Mouse (Mus musculus) neural tube, embryonic 11.5 days (tissue): ENCODE data around the gene Ubxn4. TPM values are rescaled to one million over a fixed set of nuclear protein-coding genes. Genes with fewer than 3 reads are reported as not detected.
"Not testable (repeated sequence)": the region's sequence is repeated elsewhere in the genome, so short reads cannot be mapped to it uniquely, and the experiment has no call there.

Experiments used
- ATAC-seq: fragments of 200-750 bp; cut with Nextera tagmentation; 2 replicates; pipeline ENCODE4 v1.8.0; 2017; ENCODE audit warnings: moderate number of reproducible peaks, mild to moderate bottlenecking, moderate TSS enrichment, moderate library complexity; ENCODE audit not compliant: insufficient read depth, low FRiP score, low TSS enrichment
- DNase-seq: peaks from one replicate; pipeline ENCODE4 v3.0.0-alpha.2; 2015; ENCODE audit warnings: low spot score
- H3K27ac ChIP-seq: fragments of 300-500 bp; sonication (generic); 2 replicates; pipeline ENCODE4 v1.5.1; 2014; ENCODE audit warnings: low read depth, mild to moderate bottlenecking, low read length
- H3K27me3 ChIP-seq: fragments of 300-500 bp; sonication (generic); 2 replicates; pipeline ENCODE4 v1.6.1; 2014; ENCODE audit warnings: mild to moderate bottlenecking, low read length, mixed read lengths; ENCODE audit not compliant: control insufficient read depth, insufficient read depth
- H3K36me3 ChIP-seq: fragments of 300-500 bp; sonication (generic); 2 replicates; pipeline ENCODE4 v1.6.1; 2014; ENCODE audit warnings: mild to moderate bottlenecking, low read length, moderate library complexity, mixed read lengths; ENCODE audit not compliant: control insufficient read depth, insufficient read depth
- H3K4me1 ChIP-seq: fragments of 300-500 bp; sonication (generic); 2 replicates; pipeline ENCODE4 v1.6.1; 2014; ENCODE audit warnings: low read length, mixed read lengths; ENCODE audit not compliant: control insufficient read depth, insufficient read depth
- H3K4me2 ChIP-seq: fragments of 300-500 bp; sonication (generic); 2 replicates; pipeline ENCODE4 v1.6.1; 2014; ENCODE audit warnings: low read depth, mild to moderate bottlenecking, moderate library complexity
- H3K4me3 ChIP-seq: fragments of 300-500 bp; sonication (generic); 2 replicates; pipeline ENCODE4 v1.5.1; 2014; ENCODE audit warnings: low read depth, low read length
- H3K9ac ChIP-seq: fragments of 300-500 bp; sonication (generic); 2 replicates; pipeline ENCODE4 v1.6.1; 2014; ENCODE audit warnings: mild to moderate bottlenecking, low read length
- H3K9me3 ChIP-seq: fragments of 300-500 bp; sonication (generic); 2 replicates; pipeline ENCODE4 v1.6.1; 2016; ENCODE audit warnings: low read length; ENCODE audit not compliant: control insufficient read depth
- WGBS: fragments of 180-500 bp; shearing (Covaris S2); extraction: QIAGEN DNeasy Blood & Tissue Kit; methylation state at CpG from one replicate; pipeline ENCODE4 v1.1.7; 2014; 5-methylcytosine and 5-hydroxymethylcytosine counted together
- polyA plus RNA-seq: library from polyadenylated mRNA; unstranded; fragments of >200 nt; fragmentation: Nextera tagmentation; extraction: Ambion mirVana; gene quantifications from 2 replicates; pipeline ENCODE4 v1.2.1, GENCODE M21; 2014

Gene Ubxn4
- polyA plus RNA-seq, 1 experiment from 2014 or later = 56.5 TPM

DNA sequence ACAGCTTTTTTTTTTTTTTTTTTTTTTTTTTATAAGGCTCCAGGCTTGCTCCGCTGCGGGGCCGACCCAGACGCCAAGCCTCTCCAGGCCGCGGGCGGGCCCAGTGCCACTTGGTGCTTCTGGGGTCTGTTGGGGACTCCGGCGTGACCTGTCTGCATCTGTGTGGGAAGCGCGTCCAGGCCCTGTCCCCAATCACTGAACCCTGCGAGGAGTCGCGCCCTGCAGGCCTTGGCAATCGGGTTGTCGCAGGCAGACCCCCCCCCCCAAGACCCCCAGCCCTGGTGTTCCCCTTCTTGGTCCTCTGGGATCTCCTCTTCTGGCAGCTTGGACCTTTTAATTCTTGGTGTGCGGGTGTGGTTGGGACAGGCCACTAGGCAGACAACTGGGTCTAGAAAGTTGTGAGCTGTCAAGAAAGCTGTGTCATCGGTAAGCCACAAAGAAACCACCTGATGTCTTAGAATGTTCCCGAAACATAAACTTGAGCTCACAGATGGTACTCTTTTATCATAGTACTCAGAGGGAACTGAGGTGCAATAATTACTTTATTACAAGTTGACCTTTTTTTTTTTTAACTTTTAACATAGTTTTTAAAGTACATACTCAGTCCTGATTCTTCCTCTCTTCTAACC lies 1.1 kb downstream of the Ubxn4 start:
- DNase-seq (no peak), ATAC-seq (peak; percentile 54)
- no peaks in the 10 kb centered on the region for H3K36me3 ChIP-seq
- no peaks in the 10 kb centered on the region for H3K27me3 ChIP-seq
- H3K27ac ChIP-seq = peak overlapping the region; percentile 80
- no peaks in the 10 kb centered on the region for H3K9me3 ChIP-seq
- peak overlapping the region; percentile 67 for H3K4me2 ChIP-seq
- H3K4me3 ChIP-seq = peak overlapping the region; percentile 69
- WGBS = 3% methylated on average over 19 of the region's 19 CpGs
- 0 out of 2 replicates have a peak, but pooled peaks cover 3% of the 10 kb centered on the region for H3K4me1 ChIP-seq
- peak overlapping the region; percentile 82 for H3K9ac ChIP-seq

DNA sequence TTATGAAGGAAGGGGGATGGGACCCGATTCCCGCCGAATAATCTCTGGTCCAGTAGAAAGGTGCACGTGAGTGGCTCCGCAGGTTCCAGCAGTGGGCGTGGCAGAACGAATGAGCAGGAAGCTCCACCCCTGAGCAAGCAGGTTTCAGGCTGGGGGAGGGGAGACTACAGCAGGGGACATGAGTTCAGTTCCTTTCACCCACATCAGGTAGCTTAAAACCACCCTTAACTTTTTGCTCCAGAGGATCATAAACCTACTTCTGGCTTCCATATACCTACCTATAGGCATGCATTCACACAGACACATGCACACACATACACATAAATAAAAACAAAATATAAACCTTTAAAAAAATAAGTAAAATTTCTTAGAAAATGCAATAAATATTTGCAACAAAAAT lies 23.3 kb downstream of the Ubxn4 start:
- H3K4me3 ChIP-seq = not testable (repeated sequence)
- WGBS = 83% methylated on average over 7 of the region's 7 CpGs

DNA sequence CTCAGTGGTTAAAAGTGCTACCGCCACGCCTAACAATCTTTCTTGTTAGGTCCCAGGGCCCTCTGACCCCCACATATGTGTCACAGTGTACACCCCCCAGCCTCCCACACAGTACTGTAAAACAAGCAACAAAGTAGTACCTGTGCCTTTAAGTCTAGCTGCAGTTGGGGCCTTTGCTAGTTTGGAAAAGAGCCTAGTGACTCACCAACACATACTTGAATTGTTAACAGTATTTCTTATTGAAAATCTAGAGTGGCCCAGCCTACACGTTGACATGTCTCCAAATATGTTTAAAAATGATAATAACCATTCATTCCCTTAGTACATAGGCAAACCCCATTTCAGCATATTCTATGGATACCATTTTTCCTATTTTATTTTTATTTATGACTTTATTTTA lies 27.0 kb downstream of the Ubxn4 start:
- no peak overlapping the region for H3K4me3 ChIP-seq
- no peaks in the 10 kb centered on the region for H3K9me3 ChIP-seq
- no peak for ATAC-seq
- no peaks in the 10 kb centered on the region for H3K4me1 ChIP-seq
- peaks cover 15% of the 10 kb centered on the region for H3K36me3 ChIP-seq
- 97% methylated on average over 3 of the region's 3 CpGs for WGBS
- H3K9ac ChIP-seq = no peak overlapping the region
- H3K4me2 ChIP-seq = no peak overlapping the region
- H3K27me3 ChIP-seq = no peaks in the 10 kb centered on the region
- no peak overlapping the region for H3K27ac ChIP-seq
- DNase-seq = no peak

More for the DNA sequence above, 23.3 kb downstream of the Ubxn4 start:
- not testable (repeated sequence) for H3K9me3 ChIP-seq, H3K27ac ChIP-seq, ATAC-seq, DNase-seq, H3K4me2 ChIP-seq, H3K9ac ChIP-seq, H3K4me1 ChIP-seq, H3K27me3 ChIP-seq
- H3K36me3 ChIP-seq = peaks cover 11% of the 10 kb centered on the region

DNA sequence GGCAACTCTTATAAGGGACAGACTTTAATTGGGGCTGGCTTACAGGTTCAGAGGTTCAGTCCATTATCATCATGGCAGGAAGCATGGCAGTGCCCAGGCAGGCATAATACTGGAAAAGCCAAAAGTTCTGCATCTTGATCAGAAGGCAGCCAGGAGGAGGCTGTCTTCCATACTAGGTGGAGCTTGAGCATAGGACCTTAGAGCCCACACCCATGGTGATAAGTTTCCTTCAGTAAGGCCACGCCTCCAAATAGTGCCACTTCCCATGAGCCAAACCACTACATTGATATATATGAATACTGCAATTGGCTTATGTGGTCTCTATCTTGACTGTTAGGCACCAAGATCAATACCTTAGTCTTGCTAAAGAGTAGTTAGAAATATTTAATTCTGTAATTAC lies 32.1 kb downstream of the Ubxn4 start:
- WGBS = 92% methylated on average over 1 of the region's 1 CpGs
- Histone ChIP-seq H3K9me3 (no peaks in the 10 kb centered on the region), H3K36me3 (peaks cover 11% of the 10 kb centered on the region; the same call in 1 of the 2 replicates), H3K27ac (no peak overlapping the region), H3K9ac (no peak overlapping the region), H3K4me1 (no peaks in the 10 kb centered on the region), H3K4me2 (no peak overlapping the region), H3K4me3 (no peak overlapping the region), H3K27me3 (no peaks in the 10 kb centered on the region)
- no peak for ATAC-seq
- DNase-seq = no peak

DNA sequence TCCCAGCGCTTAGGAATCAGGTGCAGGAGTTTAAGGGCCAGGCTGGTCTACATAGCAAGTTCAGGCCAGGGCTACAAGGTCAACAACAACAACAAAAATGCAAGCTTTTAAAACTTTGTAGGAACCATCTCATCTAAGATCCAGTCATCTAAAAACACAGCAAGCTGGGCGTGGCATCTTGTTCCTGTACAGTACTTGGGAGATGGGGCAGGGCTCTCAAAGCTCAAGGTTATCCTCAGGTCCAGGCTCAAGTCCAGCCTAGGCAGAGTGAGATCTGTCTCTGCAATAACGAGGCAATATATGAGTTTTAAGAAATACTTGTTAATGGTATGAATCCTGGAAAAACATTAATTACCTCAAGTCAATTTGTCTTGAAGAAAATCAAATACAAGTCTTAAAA lies 34.8 kb downstream of the Ubxn4 start:
- Histone ChIP-seq H3K36me3 (peaks cover 8% of the 10 kb centered on the region; the same call in 1 of the 2 replicates), H3K9ac (no peak overlapping the region), H3K4me1 (no peaks in the 10 kb centered on the region), H3K27me3 (no peaks in the 10 kb centered on the region), H3K9me3 (no peaks in the 10 kb centered on the region), H3K4me2 (no peak overlapping the region), H3K27ac (no peak overlapping the region), H3K4me3 (no peak overlapping the region)
- DNase-seq = no peak
- ATAC-seq = no peak
- WGBS = 94% methylated on average over 3 of the region's 3 CpGs

DNA sequence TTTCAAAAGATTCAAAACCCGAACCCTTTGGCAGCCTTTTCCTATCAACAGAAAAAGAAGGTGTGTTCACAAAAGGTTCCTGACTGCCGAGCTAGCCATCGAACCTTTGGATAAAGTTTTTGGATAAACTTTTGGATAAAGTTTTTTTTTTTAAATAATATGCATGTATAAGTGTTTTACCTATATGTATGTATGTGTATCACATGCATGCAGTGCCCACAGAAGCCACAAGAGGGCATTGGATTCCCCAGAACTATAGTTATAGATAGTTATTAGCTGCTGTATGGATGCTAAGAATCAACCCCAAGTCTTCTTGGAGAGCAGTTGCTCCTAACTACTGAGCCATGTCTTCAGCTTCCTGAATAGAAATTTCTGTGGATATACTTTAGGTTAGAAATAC lies 38.0 kb downstream of the Ubxn4 start:
- Histone ChIP-seq H3K4me2 (no peak overlapping the region), H3K9ac (no peak overlapping the region), H3K27ac (no peak overlapping the region), H3K4me3 (no peak overlapping the region), H3K9me3 (no peaks in the 10 kb centered on the region), H3K36me3 (peaks cover 6% of the 10 kb centered on the region; the same call in 1 of the 2 replicates), H3K4me1 (no peaks in the 10 kb centered on the region), H3K27me3 (no peaks in the 10 kb centered on the region)
- WGBS = 96% methylated on average over 3 of the region's 3 CpGs
- DNase-seq = no peak
- ATAC-seq = no peak

DNA sequence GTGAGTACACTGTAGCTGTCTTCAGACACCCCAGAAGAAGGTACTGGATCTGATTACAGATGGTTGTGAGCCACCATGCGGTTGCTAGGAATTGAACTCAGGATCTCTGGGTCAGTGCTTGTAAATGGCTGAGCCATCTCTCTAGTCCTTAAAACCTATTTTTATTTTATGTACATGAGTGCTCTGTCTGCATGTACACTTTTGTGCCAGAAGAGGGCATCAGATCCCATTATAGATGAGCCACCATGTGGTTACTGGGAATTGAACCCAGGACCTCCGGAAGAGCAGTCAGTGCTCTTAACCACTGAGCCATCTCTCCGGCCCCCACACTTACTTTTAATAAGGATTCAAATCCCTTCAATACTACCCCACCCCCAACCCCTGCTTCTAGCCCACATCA lies 39.2 kb downstream of the Ubxn4 start:
- H3K4me2 ChIP-seq = no peak overlapping the region
- no peaks in the 10 kb centered on the region for H3K4me1 ChIP-seq
- DNase-seq = no peak
- H3K27me3 ChIP-seq = no peaks in the 10 kb centered on the region
- H3K9me3 ChIP-seq = no peaks in the 10 kb centered on the region
- no peak overlapping the region for H3K9ac ChIP-seq
- H3K27ac ChIP-seq = no peak overlapping the region
- peaks cover 6% of the 10 kb centered on the region; the same call in 1 of the 2 replicates for H3K36me3 ChIP-seq
- no peak for ATAC-seq
- H3K4me3 ChIP-seq = no peak overlapping the region
- 95% methylated on average over 3 of the region's 3 CpGs for WGBS

DNA sequence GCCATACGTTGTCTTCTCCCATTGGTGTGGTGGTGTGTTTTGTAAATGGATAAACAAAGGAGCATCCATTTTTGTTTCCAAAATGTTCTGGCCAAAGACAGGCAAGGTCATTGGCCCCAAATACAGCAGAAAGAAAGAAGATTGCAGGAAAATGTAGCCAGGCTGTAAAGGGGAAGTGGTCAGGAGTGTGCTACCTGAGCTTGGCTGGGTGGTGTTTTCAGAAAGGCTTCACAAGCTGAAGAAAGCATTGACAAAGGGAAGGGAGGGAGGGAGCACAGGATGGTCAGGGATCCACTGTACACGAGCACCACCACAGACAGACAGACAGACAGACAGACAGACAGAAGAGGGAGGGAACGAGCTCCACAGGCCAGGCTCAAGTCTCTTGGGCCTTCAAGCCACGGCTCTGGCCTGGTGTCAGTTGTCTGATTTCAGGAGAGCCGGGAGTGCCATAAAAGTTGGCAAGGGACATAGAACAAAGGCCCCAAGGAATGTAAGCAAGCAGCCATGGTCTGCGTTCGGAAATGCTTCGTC lies 40.5 kb downstream of the Ubxn4 start:
- no peaks in the 10 kb centered on the region for H3K9me3 ChIP-seq
- ATAC-seq (no peak), DNase-seq (no peak)
- no peak overlapping the region for H3K4me3 ChIP-seq
- H3K27ac ChIP-seq = no peak overlapping the region
- no peak overlapping the region for H3K9ac ChIP-seq
- peaks cover 6% of the 10 kb centered on the region; the same call in 1 of the 2 replicates for H3K36me3 ChIP-seq
- no peak overlapping the region for H3K4me2 ChIP-seq
- no peaks in the 10 kb centered on the region for H3K27me3 ChIP-seq
- WGBS = 81% methylated on average over 8 of the region's 8 CpGs
- H3K4me1 ChIP-seq = no peaks in the 10 kb centered on the region

DNA sequence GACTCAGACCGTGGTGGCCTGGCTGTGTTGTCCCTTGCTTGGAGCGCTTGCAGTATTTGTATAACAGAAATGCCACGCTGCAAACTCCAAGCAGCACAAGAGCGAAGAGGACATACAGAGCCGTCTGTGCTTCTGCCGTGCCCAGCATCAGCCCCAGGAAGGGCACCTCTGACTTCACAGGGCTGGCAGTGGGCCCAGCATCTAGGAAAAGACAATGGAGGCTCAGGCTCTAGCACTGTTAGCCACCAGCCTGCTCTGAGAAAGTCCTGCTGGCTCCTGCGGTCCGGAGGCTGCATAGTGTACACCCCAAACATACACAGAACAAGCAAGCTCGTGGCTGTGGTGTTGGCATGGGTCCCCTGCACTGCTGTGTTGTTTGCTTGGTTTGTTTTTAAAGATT lies 41.4 kb downstream of the Ubxn4 start:
- no peak overlapping the region for H3K4me3 ChIP-seq
- no peaks in the 10 kb centered on the region for H3K9me3 ChIP-seq
- H3K27me3 ChIP-seq = no peaks in the 10 kb centered on the region
- H3K4me2 ChIP-seq = no peak overlapping the region
- H3K36me3 ChIP-seq = peaks cover 2% of the 10 kb centered on the region; the same call in 1 of the 2 replicates
- H3K9ac ChIP-seq = no peak overlapping the region
- H3K4me1 ChIP-seq = no peaks in the 10 kb centered on the region
- H3K27ac ChIP-seq = no peak overlapping the region
- WGBS = 94% methylated on average over 9 of the region's 9 CpGs
- DNase-seq (no peak), ATAC-seq (no peak)
